Mouse (Mus musculus): Measurements from ENCODE around the gene Rpl9. TPM values are rescaled to one million over a fixed set of nuclear protein-coding genes. Genes with fewer than 3 reads are reported as not detected.

Gene Rpl9
- polyA plus RNA-seq, 1 experiment from 2014 or later = 1,404 TPM

- CTCF ChIA-PET = interaction anchor here (1.4 kb wide), 1 partner anchor 103 kb away, joined by 4 read pairs; no protein-coding TSS in a partner anchor
- ATAC-seq (no peak), DNase-seq (ENCODE audit: low read depth, low spot score) (no peak)
- in situ Hi-C loops (cut with MboI; ENCODE audit: low pct_unique_long_range_greater_than_20kb) = no loop called here
- H3K27me3 ChIP-seq = no peaks in the 10 kb centered on the region
- TF ChIP-seq CTCF (IDR thresholded peaks at IDR 0.05) = no peak
- POLR2A ChIA-PET = no interaction called here
Measured at GRCm38 (mm10) chr5:65422803-65423202, 31.6 kb upstream of the Rpl9 start.

- H3K27me3 ChIP-seq = no peaks in the 10 kb centered on the region
- ATAC-seq (no peak), DNase-seq (ENCODE audit: low read depth, low spot score) (no peak)
- no peak for TF ChIP-seq CTCF (IDR thresholded peaks at IDR 0.05)
- ChIA-PET CTCF (interaction anchor here (1.0 to 1.4 kb wide), 2 partner anchors 12 to 273 kb away, joined by 3 read pairs; no protein-coding TSS in a partner anchor), POLR2A (no interaction called here)
- in situ Hi-C loops (cut with MboI; ENCODE audit: low pct_unique_long_range_greater_than_20kb) = no loop called here
Measured at GRCm38 (mm10) chr5:65420822-65421221, 29.6 kb upstream of the Rpl9 start.

GRCm38 (mm10) chr5:65419136-65419535 is 27.9 kb upstream of the Rpl9 start:
- in situ Hi-C loops (cut with MboI; ENCODE audit: low pct_unique_long_range_greater_than_20kb) = no loop called here
- CTCF ChIA-PET = interaction anchor here (1.1 kb wide), 2 partner anchors 12 to 255 kb away, joined by 3 read pairs; no protein-coding TSS in a partner anchor
- no peak for TF ChIP-seq CTCF (IDR thresholded peaks at IDR 0.05)
- ATAC-seq (no peak), DNase-seq (ENCODE audit: low read depth, low spot score) (no peak)
- H3K27me3 ChIP-seq = no peaks in the 10 kb centered on the region
- POLR2A ChIA-PET = no interaction called here

GRCm38 (mm10) chr5:65415653-65416458 is 24.6 kb upstream of the Rpl9 start:
- H3K27me3 ChIP-seq = no peaks in the 10 kb centered on the region
- no peak for TF ChIP-seq CTCF (IDR thresholded peaks at IDR 0.05)
- in situ Hi-C loops (cut with MboI; ENCODE audit: low pct_unique_long_range_greater_than_20kb) = no loop called here
- DNase-seq (ENCODE audit: low read depth, low spot score) (no peak), ATAC-seq (no peak)
- POLR2A ChIA-PET = no interaction called here
- CTCF ChIA-PET = no interaction called here

- ATAC-seq = no peak
- H3K27me3 ChIP-seq = no peaks in the 10 kb centered on the region
- in situ Hi-C loops (cut with MboI; ENCODE audit: low pct_unique_long_range_greater_than_20kb) = no loop called here
- CTCF ChIA-PET = interaction anchor here (1.6 kb wide), 1 partner anchor 9 kb away, joined by 4 read pairs; no protein-coding TSS in a partner anchor
- TF ChIP-seq CTCF (IDR thresholded peaks at IDR 0.05) = no peak
- DNase-seq (ENCODE audit: low read depth, low spot score) = no peak
- POLR2A ChIA-PET = interaction anchor here (1.0 kb wide), 1 partner anchor 78 kb away, joined by 6 read pairs; no protein-coding TSS in a partner anchor
Measured at GRCm38 (mm10) chr5:65407989-65408388, 16.7 kb upstream of the Rpl9 start.

- peak; percentile 99 for TF ChIP-seq CTCF (IDR thresholded peaks at IDR 0.05)
- POLR2A ChIA-PET = interaction anchor here (1.0 kb wide), 1 partner anchor 26 kb away, joined by 3 read pairs; no protein-coding TSS in a partner anchor
- peak; percentile 86 for ATAC-seq
- in situ Hi-C loops (cut with MboI; ENCODE audit: low pct_unique_long_range_greater_than_20kb) = no loop called here
- CTCF ChIA-PET = interaction anchor here (1.7 kb wide), 1 partner anchor 10 kb away, joined by 6 read pairs; the partner anchor contains the start of genes Lias and Rpl9
- peak; percentile 66 for DNase-seq (ENCODE audit: low read depth, low spot score)
- H3K27me3 ChIP-seq = no peaks in the 10 kb centered on the region
Measured at GRCm38 (mm10) chr5:65401251-65401994, 10.2 kb upstream of the Rpl9 start.

- no peak for TF ChIP-seq CTCF (IDR thresholded peaks at IDR 0.05)
- in situ Hi-C loops (cut with MboI; ENCODE audit: low pct_unique_long_range_greater_than_20kb) = no loop called here
- POLR2A ChIA-PET = no interaction called here
- H3K27me3 ChIP-seq = no peaks in the 10 kb centered on the region
- CTCF ChIA-PET = no interaction called here
- no peak for ATAC-seq
- no peak for DNase-seq (ENCODE audit: low read depth, low spot score)
Measured at GRCm38 (mm10) chr5:65394425-65394824, 3.2 kb upstream of the Rpl9 start.

GRCm38 (mm10) chr5:65391753-65392152 is 509 bp upstream of the Rpl9 start:
- in situ Hi-C loops (cut with MboI; ENCODE audit: low pct_unique_long_range_greater_than_20kb) = no loop called here
- no peak for TF ChIP-seq CTCF (IDR thresholded peaks at IDR 0.05)
- H3K27me3 ChIP-seq = no peaks in the 10 kb centered on the region
- ATAC-seq (no peak), DNase-seq (ENCODE audit: low read depth, low spot score) (no peak)
- ChIA-PET CTCF (interaction anchor here (2.6 kb wide), 1 partner anchor 9 kb away, joined by 6 read pairs; no protein-coding TSS in a partner anchor), POLR2A (interaction anchor here (0.6 to 1.9 kb wide), 3 partner anchors 11 to 353 kb away, joined by 3 to 8 read pairs (median 3); partner anchors contain the start of gene Rfc1)

GRCm38 (mm10) chr5:65387008-65387867 is 4.0 kb downstream of the Rpl9 start:
- in situ Hi-C loops (cut with MboI; ENCODE audit: low pct_unique_long_range_greater_than_20kb) = no loop called here
- no peaks in the 10 kb centered on the region for H3K27me3 ChIP-seq
- DNase-seq (ENCODE audit: low read depth, low spot score) (no peak), ATAC-seq (no peak)
- ChIA-PET POLR2A (interaction anchor here (0.6 to 1.0 kb wide), 3 partner anchors 51 to 66 kb away, joined by 3 to 6 read pairs (median 3); partner anchors contain the start of gene Rfc1), CTCF (interaction anchor here (0.7 to 1.3 kb wide), 2 partner anchors 10 to 60 kb away, joined by 3 to 6 read pairs; no protein-coding TSS in a partner anchor)
- no peak for TF ChIP-seq CTCF (IDR thresholded peaks at IDR 0.05)

GRCm38 (mm10) chr5:65385704-65386103 is 5.5 kb downstream of the Rpl9 start:
- POLR2A ChIA-PET = no interaction called here
- in situ Hi-C loops (cut with MboI; ENCODE audit: low pct_unique_long_range_greater_than_20kb) = no loop called here
- no peak for TF ChIP-seq CTCF (IDR thresholded peaks at IDR 0.05)
- no peak for DNase-seq (ENCODE audit: low read depth, low spot score)
- no peaks in the 10 kb centered on the region for H3K27me3 ChIP-seq
- CTCF ChIA-PET = no interaction called here
- ATAC-seq = no peak

Measured in Patski (cell line).